Mouse (Mus musculus) hindlimb bud, embryonic 11.5 days (tissue): ENCODE results near the gene Cd3eap.

ENCODE experiments used
- DNase-seq: peaks from one replicate; pipeline ENCODE4 v3.0.0-alpha.2; 2012; ENCODE audit warnings: low read depth, low spot score; ENCODE audit errors: extremely low spot score

Gene Cd3eap

GRCm38 (mm10) chr7:19308454-19309277 lies 50.6 kb downstream of the Cd3eap start:
- DNase-seq = peak; percentile 88

DNA sequence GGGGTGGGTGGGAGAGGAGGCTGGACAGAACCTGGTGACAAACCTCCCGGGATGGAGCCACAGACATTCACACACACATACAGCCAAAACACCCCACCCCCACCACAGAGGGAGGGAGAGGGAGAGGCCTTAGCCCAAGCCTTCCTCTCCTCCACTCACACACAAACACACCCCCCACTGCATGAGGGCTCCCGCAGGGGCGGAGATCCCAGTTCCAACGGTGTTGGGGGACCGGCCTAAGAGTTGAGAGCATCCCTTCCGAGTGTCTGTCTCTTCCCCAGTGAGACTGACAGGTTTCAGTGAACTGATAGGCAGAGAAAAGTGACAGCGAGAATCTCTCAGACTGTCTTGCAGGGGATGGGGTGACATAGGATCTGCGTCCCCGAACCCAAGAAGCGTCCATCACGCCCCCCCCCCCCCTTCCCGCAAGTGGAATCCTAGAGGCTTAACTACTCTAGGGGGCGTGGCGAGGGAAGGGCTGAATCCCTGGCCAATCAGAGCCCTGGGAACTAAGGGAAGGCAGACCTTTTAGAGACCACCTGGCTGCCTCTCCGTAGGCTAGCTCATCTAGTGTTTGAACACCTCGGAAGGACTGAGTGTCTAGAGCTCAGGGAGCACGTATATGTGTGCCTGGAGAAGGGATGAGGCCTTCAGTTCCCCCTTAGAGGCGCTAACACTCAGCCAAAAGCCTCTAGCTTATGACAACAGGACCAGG lies 51.4 kb downstream of the Cd3eap start:
- no peak for DNase-seq

DNA sequence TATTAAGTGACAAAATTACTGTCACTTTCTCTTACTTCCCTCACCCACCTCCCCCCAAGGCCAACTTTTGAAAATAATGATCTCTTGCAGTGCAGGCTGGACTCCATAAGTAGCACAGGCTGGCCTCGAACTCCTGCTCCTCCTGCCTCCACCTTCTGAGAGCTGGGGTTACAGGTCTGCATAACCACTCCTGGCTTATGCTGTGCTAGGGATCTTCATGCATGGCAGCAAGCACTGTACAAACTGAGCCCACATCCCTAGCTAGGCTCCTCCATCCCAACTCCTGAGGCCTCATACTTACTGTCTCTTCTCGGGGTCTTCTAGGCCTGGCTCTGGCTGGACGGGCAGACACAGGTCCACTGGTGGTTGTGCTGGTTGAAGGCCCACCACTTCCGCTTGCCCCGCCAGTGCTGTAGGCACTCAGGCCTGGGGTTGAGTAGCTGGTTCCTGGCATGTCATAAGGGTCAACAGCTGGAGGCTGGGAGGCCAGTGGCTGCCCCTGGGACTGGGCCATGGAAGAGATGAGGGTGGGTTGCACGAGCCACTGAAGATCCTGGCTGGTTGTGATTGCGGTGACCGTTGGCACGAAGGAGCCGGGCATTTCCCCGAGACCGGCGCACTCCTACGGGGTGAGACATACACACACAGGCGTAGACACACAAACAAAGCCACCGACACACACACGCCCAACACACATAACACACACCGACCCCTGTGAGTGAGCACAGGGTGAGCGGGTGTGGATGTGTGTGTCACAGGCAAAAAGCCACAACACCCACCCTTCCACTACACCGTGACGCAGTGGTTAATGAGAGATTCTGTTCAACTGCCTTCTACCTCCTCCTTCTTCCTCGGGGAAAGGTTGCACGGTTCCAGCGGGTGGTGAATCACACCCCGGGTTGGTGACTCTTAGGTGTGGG lies 52.2 kb downstream of the Cd3eap start:
- no peak for DNase-seq
